Mouse (Mus musculus): ENCODE results near the gene Rbms3. TPM values are rescaled to one million over a fixed set of nuclear protein-coding genes. Genes with fewer than 3 reads are reported as not detected.

The Rbms3 gene
- polyA plus RNA-seq, 1 experiment from 2014 or later = 8.1 TPM

DNA sequence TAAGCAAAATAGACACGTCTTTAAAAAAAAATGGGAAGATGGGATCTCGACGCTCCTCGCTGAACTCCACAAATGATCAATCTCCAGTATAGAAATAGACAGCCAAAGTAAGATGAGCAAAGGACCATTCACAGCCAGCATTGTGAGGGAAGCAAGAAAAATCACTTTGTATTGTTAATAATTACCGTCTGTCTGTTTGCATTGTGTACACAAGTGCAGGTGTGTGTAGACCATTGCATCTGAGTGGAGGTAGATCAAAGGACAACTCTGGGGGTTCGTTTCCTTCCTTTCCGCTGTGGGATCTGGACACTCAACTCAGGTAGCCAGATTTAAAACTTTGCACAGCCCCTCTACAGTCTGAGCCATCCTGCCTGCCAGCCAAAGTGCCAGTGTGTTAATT is 386.3 kb downstream of the Rbms3 start:
- no peak overlapping the region for H3K27ac ChIP-seq
- no peak overlapping the region for H3K9ac ChIP-seq
- H3K4me3 ChIP-seq = no peak overlapping the region
- 60% methylated on average over 7 of the region's 7 CpGs for WGBS (ENCODE audit: insufficient replicate concordance)
- no peaks in the 10 kb centered on the region for H3K27me3 ChIP-seq (replicated peaks)
- 0 out of 2 replicates have a peak, but pooled peaks cover 6% of the 10 kb centered on the region for H3K9me3 ChIP-seq (replicated peaks)
- no peak overlapping the region for H3K4me2 ChIP-seq
- peaks cover 12% of the 10 kb centered on the region for H3K4me1 ChIP-seq
- peak; percentile 52; the same call in 1 of the 2 replicates for ATAC-seq
- H3K36me3 ChIP-seq = 0 out of 2 replicates have a peak, but pooled peaks cover 4% of the 10 kb centered on the region

- no peaks in the 10 kb centered on the region for H3K36me3 ChIP-seq
- H3K4me1 ChIP-seq = no peaks in the 10 kb centered on the region
- ATAC-seq = no peak
- no peak overlapping the region for H3K9ac ChIP-seq
- no peaks in the 10 kb centered on the region for H3K9me3 ChIP-seq (replicated peaks)
- no peak overlapping the region for H3K27ac ChIP-seq
- no peak overlapping the region for H3K4me2 ChIP-seq
- 60% methylated on average over 6 of the region's 6 CpGs for WGBS (ENCODE audit: insufficient replicate concordance)
- no peaks in the 10 kb centered on the region for H3K27me3 ChIP-seq (replicated peaks)
- no peak overlapping the region for H3K4me3 ChIP-seq
Measured at GRCm38 (mm10) chr9:117234726-117235075, 395.0 kb downstream of the Rbms3 start.

DNA sequence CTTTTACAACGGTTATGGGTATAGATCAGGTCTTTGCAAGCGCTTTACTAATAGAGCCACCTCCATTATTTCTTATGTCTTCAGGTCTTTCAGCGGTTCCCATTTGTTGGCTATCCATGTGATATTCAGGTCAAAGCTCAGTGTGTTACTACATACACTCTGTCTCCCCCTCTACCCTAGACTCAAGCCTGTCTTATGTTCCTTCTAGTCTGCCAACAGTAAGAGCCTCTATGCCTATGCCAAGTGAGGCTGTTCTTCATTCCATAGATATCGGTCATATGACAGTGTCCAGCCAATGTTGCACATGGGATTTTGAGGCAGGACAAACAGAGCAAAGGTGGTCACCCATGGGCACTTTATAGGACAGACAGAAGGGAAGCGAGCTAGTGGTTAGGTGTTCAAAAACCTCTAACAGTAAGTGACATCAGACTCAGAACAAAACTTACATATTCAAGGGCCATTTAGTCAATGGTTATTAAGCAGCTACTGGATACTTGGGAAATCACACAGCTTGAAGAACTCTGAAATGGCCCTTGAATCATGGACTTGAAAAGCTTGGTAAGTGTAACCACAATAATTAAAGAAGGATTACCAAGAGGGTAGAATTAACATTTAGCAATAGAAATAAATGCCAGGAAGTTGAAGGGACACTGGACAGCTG is 395.5 kb downstream of the Rbms3 start:
- Histone ChIP-seq H3K4me1 (no peaks in the 10 kb centered on the region), H3K9ac (no peak overlapping the region), H3K4me2 (no peak overlapping the region), H3K9me3 (replicated peaks) (no peaks in the 10 kb centered on the region), H3K4me3 (no peak overlapping the region), H3K27ac (no peak overlapping the region), H3K36me3 (no peaks in the 10 kb centered on the region), H3K27me3 (replicated peaks) (no peaks in the 10 kb centered on the region)
- ATAC-seq = no peak
- WGBS (ENCODE audit: insufficient replicate concordance) = 79% methylated on average over 5 of the region's 5 CpGs

- 68% methylated on average over 8 of the region's 8 CpGs for WGBS (ENCODE audit: insufficient replicate concordance)
- no peak overlapping the region for H3K4me3 ChIP-seq
- H3K27me3 ChIP-seq (replicated peaks) = no peaks in the 10 kb centered on the region
- no peaks in the 10 kb centered on the region for H3K4me1 ChIP-seq
- no peaks in the 10 kb centered on the region for H3K9me3 ChIP-seq (replicated peaks)
- H3K36me3 ChIP-seq = no peaks in the 10 kb centered on the region
- no peak overlapping the region for H3K27ac ChIP-seq
- H3K9ac ChIP-seq = no peak overlapping the region
- no peak overlapping the region for H3K4me2 ChIP-seq
- no peak for ATAC-seq
Measured at GRCm38 (mm10) chr9:117222741-117223140, 407.0 kb downstream of the Rbms3 start.

- Histone ChIP-seq H3K4me1 (no peaks in the 10 kb centered on the region), H3K36me3 (no peaks in the 10 kb centered on the region), H3K27ac (no peak overlapping the region), H3K4me3 (no peak overlapping the region), H3K9me3 (replicated peaks) (no peaks in the 10 kb centered on the region), H3K9ac (no peak overlapping the region), H3K27me3 (replicated peaks) (no peaks in the 10 kb centered on the region), H3K4me2 (no peak overlapping the region)
- ATAC-seq = no peak
- WGBS (ENCODE audit: insufficient replicate concordance) = 52% methylated on average over 4 of the region's 4 CpGs
Measured at GRCm38 (mm10) chr9:117221481-117221880, 408.2 kb downstream of the Rbms3 start.

GRCm38 (mm10) chr9:117216026-117216755 is 413.5 kb downstream of the Rbms3 start:
- Histone ChIP-seq H3K27me3 (replicated peaks) (no peaks in the 10 kb centered on the region), H3K4me2 (no peak overlapping the region), H3K36me3 (no peaks in the 10 kb centered on the region), H3K4me1 (no peaks in the 10 kb centered on the region), H3K9ac (no peak overlapping the region), H3K9me3 (replicated peaks) (no peaks in the 10 kb centered on the region), H3K4me3 (no peak overlapping the region), H3K27ac (no peak overlapping the region)
- 67% methylated on average over 9 of the region's 9 CpGs for WGBS (ENCODE audit: insufficient replicate concordance)
- no peak for ATAC-seq

GRCm38 (mm10) chr9:117212023-117212422 is 417.7 kb downstream of the Rbms3 start:
- 40% methylated on average over 4 of the region's 4 CpGs for WGBS (ENCODE audit: insufficient replicate concordance)
- H3K9me3 ChIP-seq (replicated peaks) = no peaks in the 10 kb centered on the region

DNA sequence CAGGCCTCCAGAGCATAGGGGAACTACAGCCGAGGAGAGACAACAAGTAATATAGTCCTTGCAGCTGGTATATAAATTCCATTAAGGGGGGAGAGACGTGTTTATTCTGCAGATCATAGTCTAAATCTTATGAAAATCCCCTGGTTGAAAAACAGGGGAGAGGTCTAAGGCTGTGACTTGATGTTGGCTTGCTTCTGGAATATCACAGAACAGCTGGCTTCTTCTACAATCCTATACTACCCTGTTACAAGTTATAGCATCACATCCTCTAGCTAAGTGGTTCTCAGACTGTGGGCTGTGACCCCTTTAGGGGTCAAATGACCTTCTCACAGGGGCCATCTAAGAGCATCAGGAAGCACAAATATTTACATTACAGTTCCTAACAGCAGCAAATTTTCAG is 419.4 kb downstream of the Rbms3 start:
- H3K36me3 ChIP-seq = no peaks in the 10 kb centered on the region
- H3K4me3 ChIP-seq = no peak overlapping the region
- no peaks in the 10 kb centered on the region for H3K27me3 ChIP-seq (replicated peaks)
- H3K27ac ChIP-seq = no peak overlapping the region
- no peak for ATAC-seq
- 34% methylated on average over 2 of the region's 2 CpGs for WGBS (ENCODE audit: insufficient replicate concordance)
- no peak overlapping the region for H3K4me2 ChIP-seq
- no peaks in the 10 kb centered on the region for H3K9me3 ChIP-seq (replicated peaks)
- no peaks in the 10 kb centered on the region; the same call in 1 of the 2 replicates for H3K4me1 ChIP-seq
- H3K9ac ChIP-seq = no peak overlapping the region

More at GRCm38 (mm10) chr9:117212023-117212422, 417.7 kb downstream of the Rbms3 start:
- no peak for ATAC-seq
- no peak overlapping the region for H3K9ac ChIP-seq
- H3K36me3 ChIP-seq = no peaks in the 10 kb centered on the region
- no peak overlapping the region for H3K4me3 ChIP-seq
- H3K4me1 ChIP-seq = no peaks in the 10 kb centered on the region; the same call in 1 of the 2 replicates
- no peak overlapping the region for H3K27ac ChIP-seq
- no peaks in the 10 kb centered on the region for H3K27me3 ChIP-seq (replicated peaks)
- H3K4me2 ChIP-seq = no peak overlapping the region

DNA sequence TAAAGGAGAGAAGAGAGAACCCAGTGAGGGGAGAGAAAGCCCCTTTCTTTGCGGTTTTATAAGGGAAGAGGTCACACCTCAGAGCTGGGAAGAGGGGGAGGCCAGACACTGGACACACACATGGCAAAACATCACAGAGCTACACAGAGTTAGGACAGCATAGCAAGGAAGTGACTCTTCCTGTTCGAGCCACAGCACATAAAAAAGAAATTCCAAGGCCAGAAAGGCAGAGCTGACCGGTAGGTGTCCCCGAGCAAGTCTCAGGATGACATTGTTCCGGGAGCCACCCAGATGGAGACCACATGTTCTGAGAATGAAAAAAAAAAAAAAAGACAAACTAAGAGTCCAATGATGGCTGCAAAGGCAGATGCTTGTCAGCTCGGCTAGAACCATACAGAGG is 424.3 kb downstream of the Rbms3 start:
- Histone ChIP-seq H3K27me3 (replicated peaks) (no peaks in the 10 kb centered on the region), H3K4me2 (no peak overlapping the region), H3K36me3 (no peaks in the 10 kb centered on the region), H3K9ac (no peak overlapping the region), H3K9me3 (replicated peaks) (no peaks in the 10 kb centered on the region), H3K4me3 (no peak overlapping the region), H3K4me1 (no peaks in the 10 kb centered on the region; the same call in 1 of the 2 replicates), H3K27ac (no peak overlapping the region)
- no peak for ATAC-seq
- WGBS (ENCODE audit: insufficient replicate concordance) = 64% methylated on average over 6 of the region's 6 CpGs

DNA sequence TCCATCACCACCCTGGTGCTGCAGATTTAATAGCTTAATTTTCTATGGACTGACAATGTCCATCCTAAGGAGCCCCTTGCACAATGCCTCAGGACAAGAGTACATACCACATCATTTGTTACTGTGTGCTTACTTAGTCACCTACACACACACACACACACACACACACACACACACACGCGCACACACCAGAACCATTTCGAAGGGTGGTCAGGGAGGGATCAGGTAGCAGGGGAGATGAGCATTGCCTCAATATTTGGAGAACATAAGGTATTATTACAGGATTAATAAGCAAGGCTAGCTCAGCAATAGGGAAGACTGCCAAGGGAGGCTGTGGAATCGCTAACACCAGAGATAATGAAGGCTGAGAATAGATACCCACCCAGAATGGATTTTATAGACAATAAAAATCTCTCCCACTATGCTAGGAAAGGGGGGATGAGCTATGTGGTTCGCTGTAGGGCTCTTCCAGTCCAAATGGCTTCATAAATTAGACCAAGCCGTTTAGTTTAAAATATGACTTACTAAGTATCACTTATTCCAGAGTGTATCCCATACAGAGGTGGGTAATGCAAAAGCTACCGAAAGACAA is 429.6 kb downstream of the Rbms3 start:
- 70% methylated on average over 7 of the region's 7 CpGs for WGBS (ENCODE audit: insufficient replicate concordance)
- Histone ChIP-seq H3K27me3 (replicated peaks) (no peaks in the 10 kb centered on the region), H3K4me3 (no peak overlapping the region), H3K4me1 (no peaks in the 10 kb centered on the region), H3K27ac (no peak overlapping the region), H3K4me2 (no peak overlapping the region), H3K9ac (no peak overlapping the region), H3K9me3 (replicated peaks) (no peaks in the 10 kb centered on the region), H3K36me3 (no peaks in the 10 kb centered on the region)
- ATAC-seq = no peak

GRCm38 (mm10) chr9:117197531-117197930 is 432.2 kb downstream of the Rbms3 start:
- H3K9me3 ChIP-seq (replicated peaks) = no peaks in the 10 kb centered on the region
- WGBS (ENCODE audit: insufficient replicate concordance) = 71% methylated on average over 3 of the region's 3 CpGs
- no peak overlapping the region for H3K9ac ChIP-seq
- no peaks in the 10 kb centered on the region for H3K4me1 ChIP-seq
- no peak overlapping the region for H3K27ac ChIP-seq
- no peak overlapping the region for H3K4me2 ChIP-seq
- H3K27me3 ChIP-seq (replicated peaks) = no peaks in the 10 kb centered on the region
- no peak for ATAC-seq
- H3K4me3 ChIP-seq = no peak overlapping the region
- H3K36me3 ChIP-seq = no peaks in the 10 kb centered on the region

All from liver, embryonic 12.5 days (tissue).